Mouse (Mus musculus) hindbrain, embryonic 11.5 days (tissue): ENCODE data around the gene Myo1c. TPM values are rescaled to one million over a fixed set of nuclear protein-coding genes. Genes with fewer than 3 reads are reported as not detected.

ENCODE experiments used
- ATAC-seq: fragments of 200-750 bp; cut with Nextera tagmentation; 2 replicates; pipeline ENCODE4 v1.8.0; 2017; ENCODE audit warnings: mild to moderate bottlenecking, moderate TSS enrichment, moderate library complexity; ENCODE audit not compliant: low FRiP score
- DNase-seq: peaks from one replicate; pipeline ENCODE4 v3.0.0-alpha.2; 2015; ENCODE audit warnings: low spot score
- H3K27ac ChIP-seq: fragments of 300-500 bp; sonication (generic); 2 replicates; pipeline ENCODE4 v1.5.1; 2014; ENCODE audit warnings: mild to moderate bottlenecking, low read depth, low read length
- H3K27me3 ChIP-seq: fragments of 300-500 bp; sonication (generic); 2 replicates; pipeline ENCODE4 v1.6.1; 2014; ENCODE audit warnings: mild to moderate bottlenecking, low read length, moderate library complexity, mixed read lengths; ENCODE audit not compliant: control insufficient read depth, insufficient read depth
- H3K36me3 ChIP-seq: fragments of 300-500 bp; sonication (generic); 2 replicates; pipeline ENCODE4 v1.6.1; 2014; ENCODE audit warnings: mild to moderate bottlenecking, low read length, moderate library complexity, mixed read lengths; ENCODE audit not compliant: control insufficient read depth, insufficient read depth
- H3K4me1 ChIP-seq: fragments of 300-500 bp; sonication (generic); replicated peaks from 2 replicates; pipeline ENCODE4 v1.6.1; 2014; ENCODE audit warnings: low read length, mixed read lengths; ENCODE audit not compliant: control insufficient read depth, insufficient read depth
- H3K4me2 ChIP-seq: fragments of 300-500 bp; sonication (generic); replicated peaks from 2 replicates; pipeline ENCODE4 v1.6.1; 2014; ENCODE audit warnings: mild to moderate bottlenecking, low read depth, low read length
- H3K4me3 ChIP-seq: fragments of 300-500 bp; sonication (generic); 2 replicates; pipeline ENCODE4 v1.5.1; 2014; ENCODE audit warnings: low read depth, low read length
- H3K9ac ChIP-seq: fragments of 300-500 bp; sonication (generic); 2 replicates; pipeline ENCODE4 v1.6.1; 2014; ENCODE audit warnings: low read depth, low read length
- H3K9me3 ChIP-seq: fragments of 300-500 bp; sonication (generic); 2 replicates; pipeline ENCODE4 v1.6.1; 2016; ENCODE audit warnings: low read length; ENCODE audit not compliant: control insufficient read depth
- WGBS: fragments of 180-500 bp; shearing (Covaris S2); extraction: QIAGEN DNeasy Blood & Tissue Kit; methylation state at CpG from one replicate; pipeline ENCODE4 v1.1.7; 2014; 5-methylcytosine and 5-hydroxymethylcytosine counted together
- polyA plus RNA-seq: library from polyadenylated mRNA; unstranded; fragments of >200 nt; fragmentation: Nextera tagmentation; extraction: Ambion mirVana; gene quantifications from 2 replicates; pipeline ENCODE4 v1.2.1, GENCODE M21; 2014

Myo1c gene
- polyA plus RNA-seq, 1 experiment from 2014 or later = 9.9 TPM

DNA sequence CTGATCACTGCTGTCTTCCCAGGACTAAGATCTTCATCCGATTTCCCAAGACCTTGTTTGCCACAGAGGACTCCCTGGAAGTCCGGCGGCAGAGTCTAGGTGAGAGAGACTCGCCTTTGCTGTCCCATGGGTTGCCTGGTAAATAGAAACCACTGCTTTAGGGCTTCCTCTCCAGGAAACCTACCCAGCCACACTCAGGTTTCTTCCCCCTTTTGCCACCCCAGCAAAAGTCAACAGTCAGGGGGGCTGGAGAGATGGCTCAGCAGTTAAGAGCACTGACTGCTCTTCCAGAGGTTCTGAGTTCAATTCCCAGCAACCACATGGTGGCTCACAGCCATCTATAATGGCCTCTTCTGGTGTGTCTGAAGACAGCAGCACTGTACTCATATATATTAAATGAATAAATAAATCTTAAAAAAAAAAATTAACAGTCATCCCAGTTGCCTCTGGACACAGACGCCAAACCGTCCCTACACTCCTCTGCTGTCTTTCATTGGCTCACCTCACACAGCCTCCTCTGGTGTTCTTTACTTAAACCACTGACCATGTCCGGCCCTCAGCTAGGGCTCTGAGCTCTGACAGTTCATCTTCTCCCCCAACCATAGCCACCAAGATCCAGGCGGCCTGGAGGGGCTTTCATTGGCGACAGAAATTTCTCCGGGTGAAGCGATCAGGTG is 19.0 kb downstream of the Myo1c start:
- 85% methylated on average over 11 of the region's 11 CpGs for WGBS
- no peaks in the 10 kb centered on the region for H3K9me3 ChIP-seq
- DNase-seq = no peak

GRCm38 (mm10) chr11:75669853-75670200 is 19.5 kb downstream of the Myo1c start:
- DNase-seq (no peak), ATAC-seq (no peak)
- Histone ChIP-seq H3K4me3 (no peak overlapping the region), H3K9me3 (no peaks in the 10 kb centered on the region), H3K4me2 (no peak overlapping the region), H3K4me1 (no peaks in the 10 kb centered on the region), H3K36me3 (no peaks in the 10 kb centered on the region), H3K9ac (no peak overlapping the region), H3K27ac (no peak overlapping the region), H3K27me3 (no peaks in the 10 kb centered on the region)
- 90% methylated on average over 12 of the region's 12 CpGs for WGBS

More for the DNA sequence above, 19.0 kb downstream of the Myo1c start:
- no peak overlapping the region for H3K4me2 ChIP-seq
- no peaks in the 10 kb centered on the region for H3K27me3 ChIP-seq
- no peak overlapping the region for H3K9ac ChIP-seq
- H3K4me3 ChIP-seq = no peak overlapping the region
- H3K36me3 ChIP-seq = no peaks in the 10 kb centered on the region
- ATAC-seq = no peak
- no peak overlapping the region for H3K27ac ChIP-seq
- no peaks in the 10 kb centered on the region for H3K4me1 ChIP-seq

DNA sequence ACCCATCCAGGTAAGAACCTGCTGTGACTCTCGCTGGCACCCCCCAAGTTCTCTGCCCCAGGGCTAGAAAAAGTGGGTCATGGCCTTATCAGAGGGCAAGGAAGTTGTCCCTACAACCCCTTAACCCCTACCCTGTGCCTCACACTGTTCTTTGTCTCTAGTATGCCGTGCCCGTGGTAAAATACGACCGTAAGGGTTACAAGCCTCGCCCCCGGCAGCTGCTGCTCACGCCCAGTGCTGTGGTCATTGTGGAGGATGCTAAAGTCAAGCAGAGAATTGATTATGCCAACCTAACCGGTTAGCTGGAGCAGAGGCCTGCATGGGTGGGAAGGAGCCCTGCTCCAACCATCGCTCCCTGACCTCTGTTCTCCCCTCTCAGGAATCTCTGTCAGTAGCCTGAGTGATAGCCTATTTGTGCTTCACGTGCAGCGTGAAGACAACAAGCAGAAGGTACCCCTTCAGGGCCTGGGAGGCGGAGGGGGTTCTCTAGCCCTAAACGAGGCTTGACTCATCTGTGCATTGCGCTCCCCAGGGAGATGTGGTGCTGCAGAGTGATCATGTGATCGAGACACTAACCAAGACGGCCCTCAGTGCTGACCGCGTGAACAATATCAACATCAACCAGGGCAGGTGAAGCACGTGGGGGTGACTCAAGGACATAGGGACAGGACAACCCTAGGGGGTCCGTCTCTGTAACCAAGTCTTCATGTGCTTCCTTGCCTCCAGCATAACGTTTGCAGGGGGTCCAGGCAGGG is 21.3 kb downstream of the Myo1c start:
- no peak for DNase-seq
- no peak overlapping the region for H3K4me2 ChIP-seq
- H3K27ac ChIP-seq = no peak overlapping the region
- no peaks in the 10 kb centered on the region for H3K4me1 ChIP-seq
- no peaks in the 10 kb centered on the region for H3K9me3 ChIP-seq
- H3K27me3 ChIP-seq = no peaks in the 10 kb centered on the region
- no peak overlapping the region for H3K9ac ChIP-seq
- no peaks in the 10 kb centered on the region for H3K36me3 ChIP-seq
- H3K4me3 ChIP-seq = no peak overlapping the region
- ATAC-seq = no peak
- WGBS = 82% methylated on average over 22 of the region's 22 CpGs

- no peak overlapping the region for H3K27ac ChIP-seq
- no peaks in the 10 kb centered on the region for H3K36me3 ChIP-seq
- H3K4me3 ChIP-seq = no peak overlapping the region
- H3K4me2 ChIP-seq = no peak overlapping the region
- no peak overlapping the region for H3K9ac ChIP-seq
- H3K9me3 ChIP-seq = no peaks in the 10 kb centered on the region
- WGBS = 91% methylated on average over 5 of the region's 5 CpGs
- no peaks in the 10 kb centered on the region for H3K27me3 ChIP-seq
- DNase-seq = no peak
- no peak for ATAC-seq
- H3K4me1 ChIP-seq = no peaks in the 10 kb centered on the region
These were observed 23.1 kb downstream of the Myo1c start for GRCm38 (mm10) chr11:75673411-75673810.

DNA sequence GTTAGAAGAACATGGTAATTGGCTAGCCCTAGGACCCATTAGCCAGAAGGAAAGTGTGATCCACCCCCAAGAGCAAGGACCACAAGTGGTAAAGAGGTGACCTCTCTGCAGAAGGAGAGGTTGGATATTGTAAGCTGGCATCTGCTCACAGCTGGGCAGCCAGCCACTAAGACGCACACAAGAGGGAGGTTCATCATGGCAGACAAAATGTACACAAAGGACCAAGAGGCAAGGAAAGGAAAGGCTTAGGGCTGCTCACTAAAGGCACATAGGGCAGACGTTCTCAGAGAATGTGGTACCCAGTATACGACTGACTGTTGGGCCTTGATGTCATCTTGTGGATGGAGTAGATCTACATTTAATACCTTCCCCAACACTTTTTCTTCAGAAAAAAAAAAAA is 24.6 kb downstream of the Myo1c start:
- H3K27ac ChIP-seq = no peak overlapping the region
- WGBS = 85% methylated on average over 3 of the region's 3 CpGs
- no peak for ATAC-seq

GRCm38 (mm10) chr11:75677881-75678746 is 27.8 kb downstream of the Myo1c start:
- Histone ChIP-seq H3K4me3 (peak overlapping the region; percentile 99), H3K9me3 (no peaks in the 10 kb centered on the region), H3K4me1 (0 out of 2 replicates have a peak, but pooled peaks cover 5% of the 10 kb centered on the region), H3K4me2 (peak overlapping the region; percentile 48), H3K27ac (no peak overlapping the region), H3K9ac (peak overlapping the region; percentile 43; the same call in 1 of the 2 replicates), H3K27me3 (no peaks in the 10 kb centered on the region), H3K36me3 (no peaks in the 10 kb centered on the region)
- DNase-seq = no peak
- WGBS = 86% methylated on average over 3 of the region's 3 CpGs
- ATAC-seq = no peak

More for the DNA sequence above, 24.6 kb downstream of the Myo1c start:
- no peak overlapping the region for H3K4me2 ChIP-seq
- H3K9me3 ChIP-seq = no peaks in the 10 kb centered on the region
- no peak overlapping the region for H3K4me3 ChIP-seq
- no peak overlapping the region for H3K9ac ChIP-seq
- H3K4me1 ChIP-seq = no peaks in the 10 kb centered on the region
- no peaks in the 10 kb centered on the region for H3K27me3 ChIP-seq
- no peak for DNase-seq
- no peaks in the 10 kb centered on the region for H3K36me3 ChIP-seq

GRCm38 (mm10) chr11:75678747-75679438 is 28.6 kb downstream of the Myo1c start, which contains the start of gene Crk:
Crk (plus strand) TSS chr11:75679259.
- H3K9ac ChIP-seq = peak within 1 kb of the TSS; percentile 91
- 0 out of 2 replicates have a peak, but pooled peaks cover 5% of the 10 kb centered on the region for H3K4me1 ChIP-seq
- DNase-seq (peak; percentile 100), ATAC-seq (peak; percentile 98)
- no peaks in the 10 kb centered on the region for H3K9me3 ChIP-seq
- H3K27me3 ChIP-seq = no peaks in the 10 kb centered on the region
- no peaks in the 10 kb centered on the region for H3K36me3 ChIP-seq
- H3K4me2 ChIP-seq = peak within 1 kb of the TSS; percentile 82
- H3K27ac ChIP-seq = peak within 1 kb of the TSS; percentile 89
- peak within 1 kb of the TSS; percentile 99 for H3K4me3 ChIP-seq
- WGBS = under 1% methylated on average over 43 of the region's 55 CpGs
